Mouse (Mus musculus): ENCODE measurements around the gene Map3k13. TPM values are rescaled to one million over a fixed set of nuclear protein-coding genes. Genes with fewer than 3 reads are reported as not detected.

Gene Map3k13
- polyA plus RNA-seq, 1 experiment from 2014 or later = 0.44 TPM

DNA sequence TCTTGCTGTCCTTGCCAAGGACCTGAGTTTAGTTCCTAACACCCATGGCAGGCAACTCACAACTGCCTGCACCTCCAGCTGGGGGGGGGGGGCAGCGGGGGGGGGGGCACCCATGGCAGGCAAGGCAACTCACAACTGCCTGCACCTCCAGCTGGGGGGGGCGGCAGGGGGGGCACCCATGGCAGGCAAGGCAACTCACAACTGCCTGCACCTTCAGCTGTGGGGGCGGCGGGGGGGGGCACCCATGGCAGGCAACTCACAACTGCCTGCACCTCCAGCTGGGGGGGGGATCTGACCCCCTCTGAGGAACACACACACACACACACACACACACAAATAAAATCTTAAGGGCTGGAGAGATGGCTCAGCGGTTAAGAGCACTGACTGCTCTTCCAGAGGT, 175.7 kb downstream of the Map3k13 start:
- H3K4me1 ChIP-seq (replicated peaks; ENCODE audit: control insufficient read depth, insufficient read depth, low read length) = no peaks in the 10 kb centered on the region
- peak; percentile 31; the same call in 1 of the 2 replicates for ATAC-seq (ENCODE audit: low read depth)
- 80% methylated on average over 5 of the region's 5 CpGs for WGBS

DNA sequence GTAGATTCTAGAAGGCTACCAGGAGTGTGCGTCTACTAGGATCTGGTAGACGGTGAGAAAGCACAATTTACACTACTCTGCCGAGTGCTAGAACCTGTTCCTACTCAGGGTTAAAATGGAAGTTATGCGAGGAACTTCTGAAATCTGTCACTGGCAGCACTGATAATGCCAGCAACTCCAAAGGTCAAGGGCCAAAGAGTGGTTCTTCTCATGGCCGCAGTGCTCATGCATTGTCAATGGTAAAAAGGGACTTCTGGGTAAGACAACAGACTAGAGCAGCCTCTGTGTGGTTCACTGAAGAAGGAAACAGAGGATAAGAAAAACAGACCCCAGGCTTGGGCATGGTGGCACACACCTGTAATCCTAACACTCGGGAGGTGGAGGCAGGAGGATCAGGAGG, 176.4 kb downstream of the Map3k13 start:
- Histone ChIP-seq H3K9ac (ENCODE audit: low read length) (no peak overlapping the region), H3K36me3 (ENCODE audit: control insufficient read depth, insufficient read depth, low read length) (no peaks in the 10 kb centered on the region), H3K4me3 (ENCODE audit: low read length) (no peak overlapping the region), H3K27ac (ENCODE audit: low read length) (no peak overlapping the region), H3K27me3 (ENCODE audit: control insufficient read depth, insufficient read depth, low read depth, low read length) (no peaks in the 10 kb centered on the region), H3K4me1 (replicated peaks; ENCODE audit: control insufficient read depth, insufficient read depth, low read length) (no peaks in the 10 kb centered on the region), H3K9me3 (ENCODE audit: control insufficient read depth, low read length) (no peaks in the 10 kb centered on the region), H3K4me2 (ENCODE audit: low read depth, low read length) (no peak overlapping the region)
- ATAC-seq (ENCODE audit: low read depth) = no peak
- WGBS = 64% methylated on average over 6 of the region's 6 CpGs

More for the DNA sequence above, 175.7 kb downstream of the Map3k13 start:
- Histone ChIP-seq H3K27ac (ENCODE audit: low read length) (no peak overlapping the region), H3K9ac (ENCODE audit: low read length) (no peak overlapping the region), H3K27me3 (ENCODE audit: control insufficient read depth, insufficient read depth, low read depth, low read length) (no peaks in the 10 kb centered on the region), H3K4me2 (ENCODE audit: low read depth, low read length) (no peak overlapping the region), H3K9me3 (ENCODE audit: control insufficient read depth, low read length) (no peaks in the 10 kb centered on the region), H3K4me3 (ENCODE audit: low read length) (no peak overlapping the region), H3K36me3 (ENCODE audit: control insufficient read depth, insufficient read depth, low read length) (no peaks in the 10 kb centered on the region)

DNA sequence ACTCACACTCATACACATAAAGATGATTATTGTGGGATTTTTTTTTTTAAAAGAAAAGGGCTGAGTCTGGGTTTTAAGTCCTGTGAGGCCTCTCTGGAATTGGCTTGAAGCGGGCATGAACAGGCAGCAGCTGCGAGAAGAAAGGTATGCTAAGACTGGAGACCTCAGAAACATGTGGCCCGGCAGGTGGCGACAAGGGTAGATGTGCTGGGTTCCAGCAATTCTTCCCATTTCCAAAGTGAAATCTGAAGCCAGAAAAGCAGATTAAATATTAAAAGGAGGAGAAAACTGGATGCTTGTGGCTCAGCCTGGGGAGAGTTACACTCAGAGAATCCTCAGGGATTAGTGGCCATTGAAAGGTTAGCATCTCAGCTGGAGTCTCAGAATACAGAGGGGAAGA, 177.3 kb downstream of the Map3k13 start:
- ATAC-seq (ENCODE audit: low read depth) = no peak
- no peak overlapping the region for H3K4me2 ChIP-seq (ENCODE audit: low read depth, low read length)
- H3K27me3 ChIP-seq (ENCODE audit: control insufficient read depth, insufficient read depth, low read depth, low read length) = peaks cover 3% of the 10 kb centered on the region; the same call in 1 of the 2 replicates
- H3K27ac ChIP-seq (ENCODE audit: low read length) = no peak overlapping the region
- 66% methylated on average over 4 of the region's 4 CpGs for WGBS
- no peaks in the 10 kb centered on the region for H3K9me3 ChIP-seq (ENCODE audit: control insufficient read depth, low read length)
- no peak overlapping the region for H3K4me3 ChIP-seq (ENCODE audit: low read length)
- no peak overlapping the region for H3K9ac ChIP-seq (ENCODE audit: low read length)
- no peaks in the 10 kb centered on the region for H3K36me3 ChIP-seq (ENCODE audit: control insufficient read depth, insufficient read depth, low read length)
- no peaks in the 10 kb centered on the region for H3K4me1 ChIP-seq (replicated peaks; ENCODE audit: control insufficient read depth, insufficient read depth, low read length)

DNA sequence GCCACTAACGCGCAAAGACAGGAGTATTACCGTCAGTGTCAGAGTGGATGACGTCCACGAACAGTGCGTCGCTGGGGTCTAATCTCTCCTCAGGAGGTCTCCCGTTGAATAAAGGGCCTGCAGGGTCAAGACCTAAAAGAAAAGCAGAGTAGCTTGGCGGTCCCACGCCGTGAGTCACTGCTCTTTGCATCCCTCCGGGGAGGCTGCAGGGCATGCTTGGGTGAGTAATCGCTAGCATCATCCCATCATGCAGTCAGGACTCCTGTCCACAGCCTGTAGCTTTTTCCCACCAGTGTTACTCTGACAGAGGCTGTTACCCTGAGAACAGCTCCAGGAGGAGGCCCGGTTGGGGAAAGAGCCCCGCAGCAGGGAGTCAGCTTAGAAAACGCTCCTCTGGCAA, 182.1 kb downstream of the Map3k13 start:
- Histone ChIP-seq H3K9ac (ENCODE audit: low read length) (no peak overlapping the region), H3K27ac (ENCODE audit: low read length) (no peak overlapping the region), H3K27me3 (ENCODE audit: control insufficient read depth, insufficient read depth, low read depth, low read length) (peaks cover 3% of the 10 kb centered on the region; the same call in 1 of the 2 replicates), H3K36me3 (ENCODE audit: control insufficient read depth, insufficient read depth, low read length) (no peaks in the 10 kb centered on the region), H3K4me1 (replicated peaks; ENCODE audit: control insufficient read depth, insufficient read depth, low read length) (no peaks in the 10 kb centered on the region), H3K4me3 (ENCODE audit: low read length) (no peak overlapping the region), H3K9me3 (ENCODE audit: control insufficient read depth, low read length) (no peaks in the 10 kb centered on the region), H3K4me2 (ENCODE audit: low read depth, low read length) (peak overlapping the region; percentile 22)
- 10% methylated on average over 16 of the region's 16 CpGs for WGBS
- ATAC-seq (ENCODE audit: low read depth) = no peak

DNA sequence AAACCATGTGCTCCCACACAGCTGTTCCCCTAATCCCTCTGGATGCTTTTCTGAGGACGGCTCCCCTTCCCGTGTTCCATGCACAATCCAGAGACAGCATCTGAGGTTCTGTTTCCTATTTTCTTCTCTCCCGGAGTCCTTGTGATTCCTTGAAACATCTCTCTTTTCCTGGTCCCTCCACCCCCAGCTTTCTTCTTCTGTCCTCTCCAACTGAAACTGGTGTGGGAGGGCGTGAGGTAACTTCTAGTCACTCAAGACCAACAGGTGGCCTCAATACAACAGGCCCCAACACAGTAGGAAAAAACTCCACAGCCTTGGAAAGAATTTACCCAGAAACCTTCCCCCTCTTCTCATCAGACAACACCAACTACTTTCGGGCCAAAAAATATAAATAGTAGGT, 183.2 kb downstream of the Map3k13 start:
- no peak overlapping the region for H3K9ac ChIP-seq (ENCODE audit: low read length)
- H3K4me3 ChIP-seq (ENCODE audit: low read length) = no peak overlapping the region
- no peaks in the 10 kb centered on the region for H3K9me3 ChIP-seq (ENCODE audit: control insufficient read depth, low read length)
- WGBS = 67% methylated on average over 5 of the region's 5 CpGs
- no peak overlapping the region for H3K27ac ChIP-seq (ENCODE audit: low read length)
- H3K36me3 ChIP-seq (ENCODE audit: control insufficient read depth, insufficient read depth, low read length) = no peaks in the 10 kb centered on the region
- H3K27me3 ChIP-seq (ENCODE audit: control insufficient read depth, insufficient read depth, low read depth, low read length) = peaks cover 3% of the 10 kb centered on the region; the same call in 1 of the 2 replicates
- no peak overlapping the region for H3K4me2 ChIP-seq (ENCODE audit: low read depth, low read length)
- H3K4me1 ChIP-seq (replicated peaks; ENCODE audit: control insufficient read depth, insufficient read depth, low read length) = no peaks in the 10 kb centered on the region
- no peak for ATAC-seq (ENCODE audit: low read depth)

Other genes starting within 250 kb of the Map3k13 start
- gene 2510009E07Rik, start 99.7 kb upstream of the Map3k13 start, polyA plus RNA-seq (2015; fragmentation: Nextera tagmentation; extraction: Ambion mirVana) = 21.7 and 22.0 TPM in 2 replicates
- 2.4 and 2.6 TPM in 2 replicates for gene Ehhadh, start 6.5 kb upstream of the Map3k13 start, polyA plus RNA-seq (2015; fragmentation: Nextera tagmentation; extraction: Ambion mirVana)
- 19.8 and 23.1 TPM in 2 replicates for gene Tmem41a, start 153.2 kb downstream of the Map3k13 start, polyA plus RNA-seq (2015; fragmentation: Nextera tagmentation; extraction: Ambion mirVana)
- 2.7 and 3.6 TPM in 2 replicates for gene Liph, start 201.3 kb downstream of the Map3k13 start, polyA plus RNA-seq (2015; fragmentation: Nextera tagmentation; extraction: Ambion mirVana)
- 42.1 and 44.5 TPM in 2 replicates for gene Senp2, start 215.1 kb downstream of the Map3k13 start, polyA plus RNA-seq (2015; fragmentation: Nextera tagmentation; extraction: Ambion mirVana)

All from lung, embryonic 16.5 days (tissue).